Mouse (Mus musculus) neural tube, embryonic 12.5 days (tissue): ENCODE data around the gene H2-Q6. TPM values are rescaled to one million over a fixed set of nuclear protein-coding genes. Genes with fewer than 3 reads are reported as not detected.
A peak's percentile ranks its signal among the peaks of the same experiment; 100 is the strongest.
"Not testable (repeated sequence)": the region's sequence is repeated elsewhere in the genome, so short reads cannot be mapped to it uniquely, and the experiment has no call there.

Experiments
- ATAC-seq: fragments of 200-750 bp; cut with Nextera tagmentation; 2 replicates; pipeline ENCODE4 v1.8.0; 2017; ENCODE audit warnings: low read depth, mild to moderate bottlenecking, moderate TSS enrichment, moderate library complexity; ENCODE audit not compliant: low FRiP score
- H3K27ac ChIP-seq: fragments of 300-500 bp; sonication (generic); 2 replicates; pipeline ENCODE4 v1.5.1; 2016
- H3K27me3 ChIP-seq: fragments of 300-500 bp; sonication (generic); replicated peaks from 2 replicates; pipeline ENCODE4 v1.6.1; 2016; ENCODE audit warnings: mild to moderate bottlenecking
- H3K36me3 ChIP-seq: fragments of 300-500 bp; sonication (generic); 2 replicates; pipeline ENCODE4 v1.6.1; 2016; ENCODE audit warnings: mild to moderate bottlenecking
- H3K4me1 ChIP-seq: fragments of 300-500 bp; sonication (generic); 2 replicates; pipeline ENCODE4 v1.6.1; 2016
- H3K4me2 ChIP-seq: fragments of 300-500 bp; sonication (generic); replicated peaks from 2 replicates; pipeline ENCODE4 v1.6.1; 2016; ENCODE audit warnings: mild to moderate bottlenecking
- H3K4me3 ChIP-seq: fragments of 300-500 bp; sonication (generic); 2 replicates; pipeline ENCODE4 v1.5.1; 2016
- H3K9ac ChIP-seq: fragments of 300-500 bp; sonication (generic); 2 replicates; pipeline ENCODE4 v1.6.1; 2016; ENCODE audit warnings: mild to moderate bottlenecking
- H3K9me3 ChIP-seq: fragments of 300-500 bp; sonication (generic); 2 replicates; pipeline ENCODE4 v1.6.1; 2016; ENCODE audit warnings: mild to moderate bottlenecking
- WGBS: fragments of 180-500 bp; shearing (Covaris S2); methylation state at CpG from one replicate; pipeline ENCODE4 v1.1.7; 2016; 5-methylcytosine and 5-hydroxymethylcytosine counted together
- polyA plus RNA-seq: library from polyadenylated mRNA; unstranded; fragments of >200 nt; fragmentation: Nextera tagmentation; extraction: Ambion mirVana; gene quantifications from 2 replicates; pipeline ENCODE4 v1.2.1, GENCODE M21; 2016

The H2-Q6 gene
- polyA plus RNA-seq, 1 experiment from 2014 or later: 0.48 TPM

GRCm38 (mm10) chr17:35438885-35439284, 14.2 kb downstream of the H2-Q6 start, which contains the start of gene H2-Q7:
H2-Q7 (plus strand) TSS chr17:35439155.
- WGBS: 1% methylated on average over 18 of the region's 18 CpGs
- peak; percentile 92 for ATAC-seq
- not testable (repeated sequence) for H3K27ac ChIP-seq, H3K4me1 ChIP-seq, H3K9me3 ChIP-seq, H3K36me3 ChIP-seq, H3K27me3 ChIP-seq
- H3K4me3 ChIP-seq: peak within 1 kb of the TSS; percentile 50
- peak within 1 kb of the TSS; percentile 77 for H3K4me2 ChIP-seq
- H3K9ac ChIP-seq: peak within 1 kb of the TSS; percentile 65

GRCm38 (mm10) chr17:35439295-35439747, 14.7 kb downstream of the H2-Q6 start:
- Histone ChIP-seq H3K9ac (peak overlapping the region; percentile 65), H3K4me3 (peak overlapping the region; percentile 50), H3K4me2 (peak overlapping the region; percentile 77)
- not testable (repeated sequence) for H3K36me3 ChIP-seq, H3K27me3 ChIP-seq, H3K9me3 ChIP-seq, H3K27ac ChIP-seq, H3K4me1 ChIP-seq
- peak; percentile 63 for ATAC-seq
- WGBS: 1% methylated on average over 47 of the region's 48 CpGs

GRCm38 (mm10) chr17:35439925-35440645, 15.4 kb downstream of the H2-Q6 start:
- 56% methylated on average over 27 of the region's 27 CpGs for WGBS
- not testable (repeated sequence) for H3K4me3 ChIP-seq, H3K9me3 ChIP-seq, H3K4me1 ChIP-seq, H3K27ac ChIP-seq, H3K27me3 ChIP-seq, H3K9ac ChIP-seq, ATAC-seq, H3K36me3 ChIP-seq
- peak overlapping the region; percentile 77 for H3K4me2 ChIP-seq

- H3K4me3 ChIP-seq, ATAC-seq, H3K4me2 ChIP-seq, H3K4me1 ChIP-seq, H3K27me3 ChIP-seq, H3K9ac ChIP-seq, H3K36me3 ChIP-seq, H3K9me3 ChIP-seq, H3K27ac ChIP-seq: not testable (repeated sequence)
- 93% methylated on average over 2 of the region's 2 CpGs for WGBS
Measured at GRCm38 (mm10) chr17:35442376-35442775, 17.7 kb downstream of the H2-Q6 start.

GRCm38 (mm10) chr17:35444510-35444909, 19.9 kb downstream of the H2-Q6 start:
- H3K4me2 ChIP-seq, ATAC-seq, H3K9me3 ChIP-seq, H3K36me3 ChIP-seq, H3K9ac ChIP-seq, H3K4me1 ChIP-seq, H3K27ac ChIP-seq, H3K27me3 ChIP-seq, H3K4me3 ChIP-seq: not testable (repeated sequence)
- 89% methylated on average over 2 of the region's 2 CpGs for WGBS

GRCm38 (mm10) chr17:35458247-35458646, 33.6 kb downstream of the H2-Q6 start:
- H3K9me3 ChIP-seq, H3K4me1 ChIP-seq, H3K9ac ChIP-seq, H3K27me3 ChIP-seq, H3K4me2 ChIP-seq, H3K4me3 ChIP-seq, H3K27ac ChIP-seq, H3K36me3 ChIP-seq, ATAC-seq: not testable (repeated sequence)
- no CpG with 5 or more reads among the region's 1 CpGs for WGBS

- H3K36me3 ChIP-seq, H3K4me1 ChIP-seq, ATAC-seq, H3K9me3 ChIP-seq, H3K27ac ChIP-seq, H3K9ac ChIP-seq, H3K4me2 ChIP-seq, H3K27me3 ChIP-seq, H3K4me3 ChIP-seq: not testable (repeated sequence)
- no CpG with 5 or more reads among the region's 9 CpGs for WGBS
Measured at GRCm38 (mm10) chr17:35460513-35461341, 36.1 kb downstream of the H2-Q6 start.

- H3K9ac ChIP-seq, H3K9me3 ChIP-seq, H3K4me3 ChIP-seq, H3K27ac ChIP-seq, H3K36me3 ChIP-seq, H3K4me2 ChIP-seq, ATAC-seq: not testable (repeated sequence)
- 11% methylated on average over 8 of the region's 8 CpGs for WGBS
- Histone ChIP-seq H3K4me1 (peaks cover 11% of the 10 kb centered on the region), H3K27me3 (peaks cover 22% of the 10 kb centered on the region)
Measured at GRCm38 (mm10) chr17:35465651-35466050, 41.0 kb downstream of the H2-Q6 start.

GRCm38 (mm10) chr17:35468936-35469335, 44.3 kb downstream of the H2-Q6 start:
- not testable (repeated sequence) for H3K36me3 ChIP-seq, ATAC-seq, H3K27ac ChIP-seq, H3K9ac ChIP-seq, H3K9me3 ChIP-seq, H3K4me2 ChIP-seq, H3K4me3 ChIP-seq
- Histone ChIP-seq H3K27me3 (peaks cover 25% of the 10 kb centered on the region), H3K4me1 (peaks cover 12% of the 10 kb centered on the region)
- 74% methylated on average over 3 of the region's 3 CpGs for WGBS

GRCm38 (mm10) chr17:35469842-35470751, 45.4 kb downstream of the H2-Q6 start, which contains the start of gene H2-Q10:
H2-Q10 (plus strand) TSS chr17:35470089.
- ATAC-seq: 0 out of 2 replicates have a peak, but pooled peaks have one; percentile 33
- H3K36me3 ChIP-seq: no peaks in the 10 kb centered on the region
- no peaks in the 10 kb centered on the region for H3K9me3 ChIP-seq
- peak within 1 kb of the TSS; percentile 83 for H3K4me2 ChIP-seq
- H3K27me3 ChIP-seq: peaks cover 25% of the 10 kb centered on the region
- WGBS: 1% methylated on average over 80 of the region's 80 CpGs
- peaks cover 12% of the 10 kb centered on the region for H3K4me1 ChIP-seq
- H3K4me3 ChIP-seq: peak within 1 kb of the TSS; percentile 45
- H3K27ac ChIP-seq: no peak within 1 kb of the TSS
- 0 out of 2 replicates have a peak within 1 kb of the TSS, but pooled peaks have one; percentile 42 for H3K9ac ChIP-seq
